Mouse (Mus musculus): ENCODE measurements around the gene Sept9.
A peak's percentile ranks its signal among the peaks of the same experiment; 100 is the strongest.

Gene Sept9

DNA sequence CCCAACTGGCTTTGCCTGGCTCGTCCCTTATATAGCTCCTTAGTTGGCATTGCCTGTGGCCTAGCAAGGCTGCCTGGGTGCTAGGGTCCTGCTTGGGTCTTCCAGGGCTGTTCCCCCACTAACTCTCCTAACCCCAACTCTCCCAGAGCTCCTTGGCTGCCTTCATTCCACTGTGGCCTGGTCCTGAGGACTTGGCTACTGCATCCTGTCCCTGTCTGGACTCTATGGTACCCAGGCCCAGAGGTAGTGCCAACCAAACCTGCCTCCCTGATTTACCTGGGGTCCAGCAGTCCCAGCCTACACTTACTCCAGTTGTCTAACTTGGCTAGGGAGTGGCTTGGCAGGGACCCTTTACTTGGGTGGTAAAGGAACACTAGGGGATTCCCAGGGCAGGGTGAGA is 207.2 kb downstream of the Sept9 start:
- DNase-seq (ENCODE audit: low read depth, low spot score) = no peak

DNA sequence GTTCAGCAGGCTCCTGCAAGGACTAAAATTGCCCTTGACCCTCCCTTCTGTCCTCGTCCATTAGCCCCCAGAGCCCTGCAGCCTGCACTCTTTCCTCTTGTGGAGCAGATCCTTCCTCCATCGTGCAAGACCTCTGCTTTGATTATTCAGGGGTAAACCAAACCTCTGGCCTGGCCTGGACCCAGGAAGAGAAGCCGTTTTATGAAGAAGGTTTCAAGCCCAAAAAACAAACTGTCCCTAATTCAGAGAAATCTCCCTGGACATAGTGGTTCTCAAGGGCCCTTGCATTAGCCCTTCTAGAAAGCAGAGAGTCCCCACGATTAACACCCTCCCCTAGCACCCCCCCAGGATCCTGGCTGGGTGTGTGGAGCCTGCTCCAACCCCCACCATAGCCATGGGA is 207.7 kb downstream of the Sept9 start:
- no peak for DNase-seq (ENCODE audit: low read depth, low spot score)

DNA sequence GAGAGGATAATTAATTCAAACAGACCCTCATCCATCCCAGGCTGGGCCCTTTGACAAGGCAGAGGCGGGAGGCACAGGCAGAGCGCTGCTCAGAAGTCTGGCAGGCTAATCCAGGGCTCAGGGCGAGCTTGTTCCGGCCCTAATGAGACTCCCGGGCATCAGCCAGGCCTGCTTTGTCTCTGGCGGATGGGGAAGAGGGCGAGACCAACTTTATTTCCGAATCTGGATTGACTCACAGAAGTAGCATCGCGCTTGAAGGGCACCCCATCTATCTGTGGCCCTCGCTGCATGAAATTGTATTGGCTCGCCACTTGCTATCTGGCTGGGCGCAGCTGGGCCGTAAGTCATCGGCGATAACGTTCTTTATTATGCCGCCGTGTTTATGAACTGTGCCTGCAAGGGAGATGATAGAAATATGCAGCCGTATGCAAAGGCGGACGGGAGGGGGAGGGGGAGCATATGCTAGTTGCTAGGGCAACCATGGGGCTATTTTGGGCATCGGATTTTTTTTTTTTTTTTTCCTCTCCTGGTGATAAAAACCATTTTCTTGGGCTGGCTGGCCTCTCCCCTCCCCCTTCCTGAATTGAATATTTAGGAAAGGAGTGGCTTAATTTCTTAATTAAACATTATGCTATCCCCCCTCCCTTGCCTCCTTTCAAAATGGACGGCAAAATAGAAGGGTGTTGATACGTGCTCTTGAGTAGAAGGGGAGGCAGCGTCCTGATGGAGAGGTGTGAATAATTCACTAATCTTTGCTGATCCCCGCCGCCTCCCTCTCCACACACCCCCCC is 208.4 kb downstream of the Sept9 start:
- DNase-seq (ENCODE audit: low read depth, low spot score) = peak; percentile 76

DNA sequence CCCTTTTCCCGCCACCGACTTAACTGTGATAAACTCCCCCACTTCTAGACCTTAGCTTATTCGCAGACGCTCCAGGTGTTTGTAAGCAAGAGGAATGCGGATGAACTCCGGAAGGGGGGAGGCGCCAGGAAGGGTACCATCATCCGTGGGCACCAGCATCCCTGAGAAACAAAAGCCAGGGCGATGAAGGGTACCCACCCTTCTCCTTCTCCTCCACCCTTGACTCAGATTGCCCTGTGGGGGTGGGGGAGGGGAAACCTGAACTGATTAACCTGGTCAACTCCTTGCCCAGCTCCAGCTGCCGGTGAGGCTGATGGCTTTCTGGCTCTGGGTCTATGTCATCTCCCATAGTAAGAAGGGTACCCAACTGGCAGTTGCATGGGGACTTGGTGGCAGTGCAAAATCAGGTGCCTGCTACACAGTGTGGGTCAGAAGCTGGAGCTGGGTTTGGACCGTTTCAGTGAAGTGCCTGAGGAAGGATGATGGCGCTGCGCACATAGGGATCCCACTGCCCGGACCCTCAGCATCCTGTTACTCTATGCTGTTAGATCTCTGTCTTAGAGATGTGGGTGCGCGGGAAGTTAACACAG is 209.1 kb downstream of the Sept9 start:
- DNase-seq (ENCODE audit: low read depth, low spot score) = peak; percentile 64

DNA sequence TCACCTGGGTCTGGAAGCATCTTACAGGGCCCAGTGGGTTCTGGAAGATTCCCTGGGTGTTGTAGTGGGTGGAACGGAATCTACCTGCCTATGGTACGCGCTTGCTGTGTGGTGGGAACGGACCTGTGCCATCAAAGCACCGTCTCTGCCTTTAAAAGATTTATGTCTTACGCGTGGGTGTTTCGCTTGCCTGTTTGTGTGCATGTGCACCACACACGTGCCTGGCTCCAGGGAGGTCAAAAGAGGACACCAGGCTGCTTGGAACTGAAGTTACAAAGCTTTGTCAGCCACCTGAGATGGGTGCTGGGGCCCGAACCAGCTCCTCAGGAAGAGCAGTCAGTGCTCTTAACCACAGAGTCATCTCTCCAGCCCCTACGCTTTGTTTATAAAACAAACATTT is 209.9 kb downstream of the Sept9 start:
- no peak for DNase-seq (ENCODE audit: low read depth, low spot score)

DNA sequence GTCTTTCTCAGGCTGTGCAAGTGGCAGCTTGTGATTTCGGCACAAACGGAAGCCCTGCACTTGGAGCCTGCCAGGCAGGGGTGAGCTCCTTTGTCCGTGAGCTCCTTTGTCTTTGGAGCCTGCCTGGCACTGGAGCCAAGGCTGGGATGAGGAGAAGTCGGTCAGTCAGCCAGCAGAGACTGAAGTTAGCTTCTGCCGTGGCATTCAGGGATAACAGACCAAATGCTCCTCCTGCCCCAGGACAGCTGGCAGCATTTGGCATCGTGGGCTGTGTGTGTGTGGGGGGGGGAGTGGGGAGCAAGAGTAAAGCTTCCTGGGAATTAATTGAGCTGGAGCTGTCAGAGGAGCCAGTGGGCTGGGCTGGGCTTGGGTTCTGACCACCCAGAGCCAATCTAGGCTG is 210.6 kb downstream of the Sept9 start:
- DNase-seq (ENCODE audit: low read depth, low spot score) = no peak

DNA sequence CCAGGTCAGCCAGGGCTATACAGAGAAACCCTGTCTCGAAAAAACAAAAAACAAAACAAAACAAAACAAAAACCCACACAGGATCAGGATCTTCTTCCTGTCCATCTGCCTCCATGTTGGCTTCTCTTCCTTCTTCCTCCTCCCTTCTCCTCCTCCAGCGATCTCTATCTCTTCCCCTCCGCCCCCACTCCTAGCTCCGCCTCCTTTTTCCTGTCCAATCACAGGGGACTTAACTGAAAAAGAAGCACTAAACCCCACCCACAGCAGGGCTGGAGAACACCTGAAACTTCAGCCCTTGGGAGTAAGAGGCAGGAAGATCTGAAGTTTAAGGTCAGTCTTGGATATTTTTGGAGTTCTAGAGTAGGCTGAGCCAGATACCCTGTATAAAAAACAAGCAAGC is 212.2 kb downstream of the Sept9 start:
- no peak for DNase-seq (ENCODE audit: low read depth, low spot score)
